Mouse (Mus musculus) brown adipose tissue, adult 24 weeks (tissue): ENCODE measurements around the gene Itga2b. TPM values are rescaled to one million over a fixed set of nuclear protein-coding genes. Genes with fewer than 3 reads are reported as not detected.

ENCODE experiments used
- H3K27ac ChIP-seq: fragments of 200-500 bp; replicated peaks from 2 replicates; pipeline ENCODE4 v1.5.1; 2012; ENCODE audit warnings: low read depth, mild to moderate bottlenecking, low read length
- H3K4me1 ChIP-seq: fragments of 200-500 bp; 2 replicates; pipeline ENCODE4 v1.6.1; 2012; ENCODE audit warnings: low read length, mixed read lengths; ENCODE audit not compliant: control insufficient read depth, insufficient read depth, insufficient read length
- H3K4me3 ChIP-seq: fragments of 200-500 bp; 2 replicates; pipeline ENCODE4 v1.5.1; 2012; ENCODE audit warnings: low read depth, mild to moderate bottlenecking, low read length, moderate library complexity; ENCODE audit not compliant: insufficient read depth
- polyA plus RNA-seq: library from polyadenylated mRNA; stranded (reverse); fragments of >200 nt; gene quantifications from 2 replicates; pipeline ENCODE4 v1.2.4, GENCODE M21; 2012; ENCODE audit not compliant: missing spikeins, insufficient read depth, insufficient read length

Gene Itga2b
- 1.4 and 2.0 TPM in 2 replicates for polyA plus RNA-seq

DNA sequence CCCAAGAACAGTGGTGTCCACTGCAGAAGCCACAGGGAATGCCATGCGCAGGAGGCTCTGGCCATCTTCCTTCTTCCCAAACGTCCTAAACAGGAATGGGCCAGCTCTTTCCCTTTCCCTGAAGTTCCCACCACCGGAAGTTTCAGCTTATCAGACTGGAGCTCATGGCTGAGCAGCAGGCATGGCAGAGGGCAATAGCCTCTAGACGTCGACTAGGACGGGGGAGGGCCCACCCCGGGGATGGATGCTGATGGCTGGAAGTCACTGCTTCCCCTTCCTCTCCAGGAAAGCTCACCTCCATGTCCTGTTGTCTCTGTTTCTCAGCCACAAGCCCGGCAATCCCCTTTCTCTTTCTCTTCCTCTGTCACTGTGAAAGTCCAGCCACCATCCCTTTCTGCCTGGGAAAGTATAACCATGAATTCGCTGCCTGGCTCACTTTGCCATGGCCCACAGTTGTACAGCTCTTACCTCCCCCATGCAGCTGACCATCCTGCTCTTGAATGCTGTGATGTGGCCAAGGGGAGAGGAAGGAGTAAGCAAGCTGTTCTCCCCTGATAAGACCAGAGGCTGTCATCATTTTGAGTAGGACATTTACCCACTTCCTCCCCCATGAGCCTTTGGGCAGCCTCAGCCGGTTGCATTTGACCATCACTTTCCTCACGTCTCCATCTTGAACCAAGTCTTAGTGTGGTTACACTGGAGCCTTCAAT lies at the start of gene Itga2b:
Itga2b (minus strand) TSS at position 475 of the 710 bp plus-strand sequence.
- H3K4me3 ChIP-seq = no peak within 1 kb of the TSS
- H3K4me1 ChIP-seq = peaks cover 7% of the 10 kb centered on the region; the same call in 1 of the 2 replicates
- H3K27ac ChIP-seq = no peak within 1 kb of the TSS

DNA sequence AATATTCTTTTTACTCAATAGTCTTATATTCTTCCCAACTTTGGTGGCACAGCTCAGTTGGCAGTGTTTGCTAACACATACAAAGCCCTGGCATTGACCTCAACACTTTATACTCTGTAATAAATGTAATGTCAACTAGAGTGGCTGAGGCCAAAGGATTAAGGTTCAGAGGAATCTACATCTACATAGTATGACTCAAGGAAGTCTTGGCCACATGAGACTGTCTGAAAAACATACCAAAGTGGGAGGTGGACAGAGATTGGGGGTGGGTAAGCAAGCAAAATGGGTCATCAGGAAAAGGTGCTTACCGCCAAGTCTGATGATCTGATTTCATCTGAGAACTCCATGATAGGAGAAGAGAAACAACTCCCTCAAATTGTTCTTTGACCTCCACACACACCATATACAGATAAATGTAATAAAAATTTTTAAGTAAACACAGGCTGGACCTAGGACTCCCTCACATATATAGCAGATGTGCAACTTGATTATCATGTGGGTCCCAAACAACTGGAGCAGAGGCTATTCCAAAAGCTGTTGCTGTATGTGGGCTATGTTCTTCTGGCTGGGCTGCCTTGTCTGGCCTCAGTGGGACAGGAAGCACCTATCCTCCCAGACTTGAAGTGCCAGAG lies 45.0 kb upstream of the Itga2b start:
- Histone ChIP-seq H3K4me3 (no peak overlapping the region), H3K27ac (no peak overlapping the region), H3K4me1 (no peaks in the 10 kb centered on the region)

DNA sequence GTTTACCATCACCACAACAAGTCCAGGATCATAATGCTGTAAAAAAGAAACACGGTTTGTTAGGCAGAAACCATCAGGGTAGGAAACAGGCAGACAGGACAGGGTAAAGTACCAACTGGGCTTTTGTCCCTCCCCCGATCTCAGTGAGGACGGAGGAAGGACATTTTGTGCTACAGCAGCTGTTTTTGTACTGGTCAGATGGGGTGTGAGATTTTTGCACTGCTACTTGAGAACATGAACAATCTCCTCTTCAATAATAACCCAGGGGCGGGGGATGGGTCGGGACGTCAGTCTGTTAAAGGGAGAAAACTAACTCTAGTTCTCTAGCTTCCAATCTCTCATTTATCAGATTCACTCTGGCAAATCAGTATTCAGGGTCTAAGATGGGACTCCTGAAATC lies 40.3 kb upstream of the Itga2b start:
- no peaks in the 10 kb centered on the region for H3K4me1 ChIP-seq
- H3K4me3 ChIP-seq = no peak overlapping the region
- no peak overlapping the region for H3K27ac ChIP-seq

DNA sequence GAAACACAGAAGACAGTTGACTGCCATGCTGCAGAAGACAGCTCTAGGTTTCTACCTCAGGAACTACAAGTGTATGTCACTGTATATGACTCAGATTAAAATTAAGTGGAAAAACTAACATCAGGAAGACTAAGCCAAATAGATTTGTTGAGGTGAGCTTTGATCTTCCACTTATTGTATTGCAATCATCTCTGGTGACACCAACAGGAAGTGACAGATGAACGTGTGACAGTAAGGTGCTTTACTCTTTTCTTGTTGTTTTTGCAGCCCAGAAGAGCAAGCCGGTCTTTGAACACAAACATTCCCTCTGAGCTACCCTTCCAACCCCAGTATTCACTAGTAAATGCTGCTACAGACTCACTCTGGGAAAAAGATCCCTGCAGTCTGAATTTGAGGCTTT lies 26.8 kb upstream of the Itga2b start:
- no peak overlapping the region for H3K4me3 ChIP-seq
- no peak overlapping the region for H3K27ac ChIP-seq
- H3K4me1 ChIP-seq = no peaks in the 10 kb centered on the region

DNA sequence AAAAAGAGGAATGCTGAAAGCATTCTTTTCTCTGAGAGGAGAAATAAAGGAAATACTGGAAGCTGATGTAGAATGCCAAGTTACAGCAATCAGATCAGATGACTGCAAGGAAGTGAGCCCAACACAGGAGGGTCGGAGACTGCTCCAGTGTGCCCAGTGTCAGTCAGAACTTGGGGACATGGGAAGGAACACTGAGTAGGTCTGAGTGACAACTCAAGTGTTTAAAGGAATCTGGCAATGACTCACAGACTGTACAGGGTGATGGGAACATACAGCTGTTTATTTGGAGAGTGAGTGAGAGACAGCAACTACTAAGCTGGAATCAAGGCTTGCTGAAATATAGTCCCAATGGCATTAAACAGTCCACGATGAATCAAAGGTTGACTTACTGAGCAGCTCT lies 26.3 kb upstream of the Itga2b start:
- H3K27ac ChIP-seq = no peak overlapping the region
- H3K4me3 ChIP-seq = no peak overlapping the region
- H3K4me1 ChIP-seq = no peaks in the 10 kb centered on the region

DNA sequence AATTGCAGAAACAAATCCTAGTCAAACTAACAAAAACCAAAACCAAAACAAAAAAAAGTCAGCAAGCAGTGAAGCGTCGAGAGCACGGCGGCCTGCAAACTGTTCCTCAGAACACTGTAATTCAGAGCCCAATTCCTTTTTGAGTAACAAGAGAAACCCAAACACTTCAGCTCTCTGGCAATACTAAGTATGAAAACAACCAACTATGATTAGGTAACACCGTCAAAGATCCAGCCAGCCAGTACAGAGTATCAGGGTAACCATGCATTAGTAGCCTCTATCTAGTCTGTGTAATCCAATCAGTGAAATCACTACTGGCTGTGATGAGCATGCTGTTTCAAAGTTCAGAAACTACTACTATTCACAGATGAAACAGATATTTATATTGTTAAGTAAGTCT lies 25.8 kb upstream of the Itga2b start:
- H3K4me3 ChIP-seq = no peak overlapping the region
- H3K4me1 ChIP-seq = no peaks in the 10 kb centered on the region
- no peak overlapping the region for H3K27ac ChIP-seq

DNA sequence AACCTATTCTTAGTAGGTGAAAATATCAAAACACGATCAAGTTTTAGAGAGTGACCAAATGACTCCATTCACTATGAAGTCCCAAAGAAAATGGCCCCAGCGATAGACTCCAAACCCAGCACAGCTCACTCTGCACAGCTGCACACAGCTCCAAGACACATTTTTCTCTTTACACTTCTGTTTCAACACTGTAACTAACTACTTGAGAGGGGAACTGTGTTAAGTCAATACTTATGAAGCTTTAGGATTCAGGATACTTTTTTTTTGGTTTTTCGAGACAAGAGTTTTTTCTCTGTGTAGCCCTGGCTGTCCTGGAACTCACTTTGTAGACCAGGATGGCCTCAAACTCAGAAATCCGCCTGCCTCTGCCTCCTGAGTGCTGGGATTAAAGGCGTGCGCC lies 25.2 kb upstream of the Itga2b start:
- Histone ChIP-seq H3K4me1 (no peaks in the 10 kb centered on the region), H3K4me3 (no peak overlapping the region), H3K27ac (no peak overlapping the region)

DNA sequence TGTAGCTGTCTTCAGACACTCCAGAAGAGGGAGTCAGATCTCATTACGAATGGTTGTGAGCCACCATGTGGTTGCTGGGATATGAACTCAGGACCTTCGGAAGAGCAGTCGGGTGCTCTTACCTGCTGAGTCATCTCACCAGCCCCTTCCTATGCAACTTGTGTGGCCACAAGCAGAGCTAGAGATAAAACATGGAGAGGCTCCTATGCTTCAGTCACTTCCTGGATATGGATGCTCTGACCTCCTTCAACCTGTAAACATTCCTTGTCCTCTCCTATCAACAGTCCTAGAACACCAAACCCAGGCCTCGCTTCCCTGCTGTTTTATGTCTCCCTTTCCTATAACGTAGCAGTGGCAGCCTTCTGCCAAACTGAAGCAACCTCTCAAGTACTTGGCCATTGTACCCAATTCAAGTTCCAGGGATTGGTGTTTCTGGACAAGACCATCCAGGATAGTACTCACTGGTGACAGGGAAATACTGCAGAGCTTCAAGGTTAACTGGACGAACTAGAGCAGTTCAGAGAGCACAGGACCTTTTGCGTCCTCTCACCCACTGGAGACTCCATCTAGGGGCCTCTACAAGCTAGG lies 24.2 kb upstream of the Itga2b start:
- H3K27ac ChIP-seq = no peak overlapping the region
- no peaks in the 10 kb centered on the region for H3K4me1 ChIP-seq
- no peak overlapping the region for H3K4me3 ChIP-seq

DNA sequence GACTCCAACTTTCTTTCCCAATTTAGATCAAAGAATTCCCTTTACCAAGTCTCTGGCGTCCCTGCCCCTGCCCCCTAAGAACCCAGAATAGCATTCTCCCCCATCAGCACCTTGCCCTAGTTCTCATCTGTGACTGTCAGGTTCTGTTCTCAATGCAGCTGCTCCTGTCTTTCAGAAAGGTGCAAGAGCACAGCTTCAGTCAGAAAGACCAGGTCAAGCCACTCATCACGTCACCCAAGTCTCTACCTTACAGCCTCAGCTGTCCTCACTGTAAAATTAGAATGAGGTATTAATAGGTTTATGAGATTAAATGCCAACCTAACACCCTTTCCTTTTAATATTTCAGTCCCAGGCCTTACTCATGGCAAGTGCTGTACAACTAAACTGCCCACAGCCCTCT lies 23.3 kb upstream of the Itga2b start:
- H3K27ac ChIP-seq = no peak overlapping the region
- H3K4me1 ChIP-seq = no peaks in the 10 kb centered on the region
- H3K4me3 ChIP-seq = no peak overlapping the region

DNA sequence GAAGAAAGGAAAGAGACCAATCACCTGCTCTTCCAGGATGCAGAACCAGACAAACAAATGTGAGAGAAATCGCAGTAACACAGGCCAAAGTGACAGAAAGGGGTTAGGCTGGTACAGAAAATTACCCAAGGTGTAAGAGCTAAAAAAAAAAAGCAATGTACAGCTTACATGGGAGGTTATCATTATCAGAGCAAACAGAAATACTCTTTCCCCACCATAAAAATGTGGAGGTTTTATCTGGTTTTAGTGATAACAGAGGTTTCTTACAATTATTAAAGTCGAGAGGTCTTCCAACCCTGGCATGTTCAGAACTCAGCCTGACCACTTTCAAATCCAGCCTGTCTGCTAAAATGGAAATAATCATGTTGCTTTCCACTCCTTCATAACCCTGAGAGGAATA lies 18.0 kb upstream of the Itga2b start:
- H3K4me3 ChIP-seq = no peak overlapping the region
- no peaks in the 10 kb centered on the region for H3K4me1 ChIP-seq
- H3K27ac ChIP-seq = no peak overlapping the region

DNA sequence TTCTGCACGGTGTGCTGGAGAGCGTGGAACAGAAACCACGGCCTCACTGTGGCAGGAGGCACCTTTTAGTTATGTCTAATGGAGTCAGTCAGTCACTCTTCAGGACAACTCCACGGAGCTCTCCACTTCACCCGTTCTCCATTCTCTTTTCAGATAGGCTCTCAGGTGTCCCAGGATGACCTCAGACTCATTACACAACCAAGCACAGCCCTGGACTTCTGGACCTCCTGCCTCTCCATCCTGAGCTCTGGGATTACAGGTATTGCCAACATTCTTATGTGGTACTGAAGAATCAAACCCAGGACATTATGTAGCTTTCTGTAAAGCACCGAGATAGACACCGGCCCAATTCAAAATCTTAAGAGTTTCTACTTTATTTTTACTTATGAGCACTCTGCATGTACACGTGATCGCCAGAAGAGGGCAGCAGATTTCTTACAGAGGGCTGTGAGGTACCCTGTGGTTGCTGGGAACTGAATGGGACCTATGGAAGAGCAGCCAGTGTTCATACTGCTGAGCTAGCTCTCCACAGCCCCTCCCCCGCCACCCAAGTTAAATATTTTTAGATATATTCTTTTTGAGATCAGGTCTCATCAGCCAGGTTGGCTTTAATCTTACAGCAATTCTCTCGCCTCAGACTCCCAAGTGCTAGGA lies 16.9 kb upstream of the Itga2b start:
- no peaks in the 10 kb centered on the region for H3K4me1 ChIP-seq
- no peak overlapping the region for H3K4me3 ChIP-seq
- no peak overlapping the region for H3K27ac ChIP-seq

DNA sequence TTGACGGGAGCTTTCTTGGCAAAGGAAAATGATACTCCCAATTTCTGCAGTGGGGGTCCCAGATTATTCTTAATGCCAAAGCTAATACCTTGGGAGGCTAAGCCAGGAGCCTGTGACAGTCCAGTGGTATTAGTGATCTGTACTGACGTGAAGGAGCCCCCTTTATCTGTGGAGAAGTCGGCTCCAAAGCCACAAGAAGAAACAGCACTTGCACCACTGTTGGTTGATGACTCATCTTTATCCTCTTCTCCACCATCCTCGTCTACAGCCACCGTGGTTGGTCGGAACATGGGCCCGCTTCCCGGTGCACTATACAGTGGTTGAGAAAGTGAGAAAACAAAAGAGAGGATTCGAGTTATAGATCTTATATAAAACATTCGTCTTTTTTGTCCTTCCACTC lies 11.9 kb upstream of the Itga2b start:
- Histone ChIP-seq H3K27ac (no peak overlapping the region), H3K4me1 (no peaks in the 10 kb centered on the region), H3K4me3 (no peak overlapping the region)

DNA sequence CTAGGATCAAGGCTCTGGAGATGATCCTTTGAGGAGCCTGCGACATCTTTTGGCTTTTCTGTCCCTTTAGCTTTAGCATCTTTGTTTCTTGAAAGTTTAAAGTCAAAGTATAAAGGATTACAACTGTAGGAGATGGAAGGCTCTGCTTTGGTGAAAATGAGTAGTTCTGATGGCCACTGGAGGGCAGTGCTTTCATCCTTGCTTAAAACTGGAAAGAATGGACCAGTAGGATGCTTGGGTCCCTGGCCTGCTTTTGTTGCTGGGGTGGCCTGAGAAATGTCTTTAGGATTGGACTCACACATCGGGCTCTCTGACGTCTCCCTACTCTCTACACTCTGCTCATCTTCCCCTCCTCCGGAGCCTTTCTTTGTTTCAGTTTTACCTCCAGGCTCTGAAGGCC lies 11.0 kb upstream of the Itga2b start:
- Histone ChIP-seq H3K4me3 (no peak overlapping the region), H3K4me1 (no peaks in the 10 kb centered on the region), H3K27ac (no peak overlapping the region)

DNA sequence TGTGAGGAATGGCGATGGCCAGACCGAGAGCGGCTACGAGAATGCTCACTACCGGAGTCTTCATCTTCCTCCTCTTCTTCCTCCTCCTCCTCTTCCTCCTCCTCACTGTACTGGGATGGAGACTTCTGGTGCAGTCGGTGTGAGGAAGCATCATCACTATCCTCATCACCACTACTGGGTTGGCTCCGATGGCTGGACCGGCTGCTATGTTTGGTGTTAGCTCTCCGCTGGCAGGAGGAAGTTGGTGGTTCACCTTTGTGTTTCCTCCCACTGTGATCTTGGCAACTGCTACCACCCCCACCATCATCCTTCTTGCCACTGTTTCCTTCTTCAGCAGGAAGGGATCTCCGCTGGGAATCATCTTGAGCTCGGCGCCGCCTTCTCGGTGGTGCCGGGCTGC lies 10.2 kb upstream of the Itga2b start:
- H3K27ac ChIP-seq = no peak overlapping the region
- H3K4me1 ChIP-seq = no peaks in the 10 kb centered on the region
- H3K4me3 ChIP-seq = no peak overlapping the region

DNA sequence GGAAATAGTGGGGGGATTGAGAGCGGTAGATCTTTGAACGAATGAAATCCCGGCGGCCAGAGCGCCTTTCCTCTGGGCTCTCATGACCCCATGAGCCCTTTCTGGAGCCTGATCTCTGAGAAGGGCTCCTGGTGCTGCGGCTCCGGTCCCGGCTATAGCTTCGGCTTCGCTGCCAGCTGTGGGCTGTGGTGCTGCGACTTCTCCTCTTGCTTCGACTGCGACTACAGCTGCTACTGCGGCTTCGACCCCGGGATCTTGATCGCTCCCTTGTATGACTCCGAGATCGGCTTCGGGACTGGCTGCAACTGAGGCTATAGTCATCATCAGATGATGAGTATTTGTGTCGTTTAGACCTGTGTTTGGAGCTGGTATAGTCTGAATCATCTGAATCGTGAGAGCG lies 9.7 kb upstream of the Itga2b start:
- H3K27ac ChIP-seq = no peak overlapping the region
- H3K4me1 ChIP-seq = no peaks in the 10 kb centered on the region
- no peak overlapping the region for H3K4me3 ChIP-seq
